Mouse (Mus musculus) left cerebral cortex, postnatal 36 days (tissue): ENCODE data around the gene Gm28036. TPM values are rescaled to one million over a fixed set of nuclear protein-coding genes. Genes with fewer than 3 reads are reported as not detected.
"Not testable (repeated sequence)": the region's sequence is repeated elsewhere in the genome, so short reads cannot be mapped to it uniquely, and the experiment has no call there.

Experiments used
- DNase-seq, 2 experiments: peaks; one replicate each; pipeline ENCODE4 v3.0.0; 2021 to 2022; ENCODE audit warnings: low spot score in 2 of 2, mixed read lengths in 1 of 2
- intact Hi-C: fragments of 180-260 bp; cut with DNase I; formaldehyde crosslinking; loops from one replicate; pipeline ENCODE4 v1.15.1; 2025
- total RNA-seq, 2 experiments: library from RNA; stranded (reverse); gene quantifications; 2 replicates each; pipeline ENCODE4 v1.2.3; 2021

Gene Gm28036
- total RNA-seq, result 10 to 100 TPM; 19.2 to 22.8 TPM

DNA sequence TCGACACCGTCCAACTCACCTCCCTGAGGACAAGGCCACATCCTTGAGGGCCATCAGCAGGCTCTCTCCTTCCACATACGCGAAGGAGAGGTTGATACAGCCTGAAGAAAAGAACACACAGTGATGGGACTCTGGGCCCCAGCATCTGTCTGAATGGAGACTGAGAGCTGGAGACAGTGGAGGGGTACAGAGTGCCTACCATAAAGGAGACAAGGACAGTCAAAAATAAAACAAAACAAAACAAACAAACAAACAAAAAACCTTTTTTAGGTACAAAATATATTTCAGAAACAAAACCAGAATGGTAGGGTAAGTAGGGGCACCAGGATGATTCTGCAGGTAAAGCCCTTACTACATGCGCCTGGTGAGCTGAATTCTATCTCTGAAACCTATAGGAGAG lies at the start of gene Gm28036:
TSS of gene Gm28036 (minus strand) at position 101 of the 400 bp plus-strand sequence.
- intact Hi-C loops, result no loop called here
- DNase-seq, result no peak

- intact Hi-C loops, result no loop called here
- DNase-seq, result no peak
Observed at GRCm38 (mm10) chr2:156166557-156166956, 39.7 kb upstream of the Gm28036 start.

DNA sequence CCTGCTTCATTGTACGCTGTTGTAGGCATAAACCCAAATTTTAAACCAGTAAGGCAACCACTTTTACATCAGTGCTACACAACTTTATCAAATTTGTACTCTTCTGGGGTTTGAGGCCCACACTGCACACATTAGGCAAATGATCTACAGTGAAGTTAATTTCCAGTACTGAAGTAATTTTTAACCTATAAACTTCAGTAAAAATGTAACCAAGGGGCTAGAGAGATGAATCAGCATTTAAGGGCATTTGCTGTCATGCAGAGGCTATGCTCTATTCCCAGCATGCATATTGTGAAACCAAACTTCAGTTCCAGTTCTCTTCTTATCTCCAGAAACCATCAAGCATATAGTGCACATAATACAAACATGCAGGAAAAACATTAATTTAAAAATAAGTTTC lies 38.6 kb upstream of the Gm28036 start:
- DNase-seq, result no peak
- intact Hi-C loops, result no loop called here

GRCm38 (mm10) chr2:156151538-156151937 lies 24.6 kb upstream of the Gm28036 start:
- no peak for DNase-seq
- intact Hi-C loops, result no loop called here

DNA sequence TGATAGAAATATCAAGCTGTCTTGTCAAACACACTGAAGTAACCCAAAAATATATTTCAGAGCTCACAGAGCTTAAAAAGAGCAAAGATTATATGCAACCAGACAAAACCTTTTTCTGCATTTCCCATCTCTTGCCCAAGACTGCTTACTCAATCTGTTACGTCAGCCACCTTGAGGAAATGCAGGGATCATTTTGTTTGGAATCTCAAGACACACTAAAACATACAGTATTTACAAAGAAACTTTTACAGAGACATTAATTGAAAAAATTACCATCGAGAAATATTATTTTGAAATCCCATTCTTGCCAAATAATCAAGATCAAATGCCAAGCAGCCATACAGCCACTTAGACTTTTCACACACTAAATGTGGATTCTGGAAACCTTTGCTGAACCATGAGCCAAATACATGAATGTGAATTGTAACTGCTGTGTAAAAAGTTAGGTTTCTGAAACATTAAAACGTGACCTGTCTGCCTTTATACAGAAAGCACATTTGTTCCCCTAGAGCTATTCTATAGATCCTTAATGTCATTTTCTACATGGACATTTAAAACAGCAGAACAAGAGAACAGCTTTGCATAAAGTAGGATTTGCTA lies 20.5 kb upstream of the Gm28036 start:
- intact Hi-C loops, result loop anchor here (10.0 kb wide), 1 partner anchor 183 kb away; no protein-coding TSS in a partner anchor
- DNase-seq, result no peak

DNA sequence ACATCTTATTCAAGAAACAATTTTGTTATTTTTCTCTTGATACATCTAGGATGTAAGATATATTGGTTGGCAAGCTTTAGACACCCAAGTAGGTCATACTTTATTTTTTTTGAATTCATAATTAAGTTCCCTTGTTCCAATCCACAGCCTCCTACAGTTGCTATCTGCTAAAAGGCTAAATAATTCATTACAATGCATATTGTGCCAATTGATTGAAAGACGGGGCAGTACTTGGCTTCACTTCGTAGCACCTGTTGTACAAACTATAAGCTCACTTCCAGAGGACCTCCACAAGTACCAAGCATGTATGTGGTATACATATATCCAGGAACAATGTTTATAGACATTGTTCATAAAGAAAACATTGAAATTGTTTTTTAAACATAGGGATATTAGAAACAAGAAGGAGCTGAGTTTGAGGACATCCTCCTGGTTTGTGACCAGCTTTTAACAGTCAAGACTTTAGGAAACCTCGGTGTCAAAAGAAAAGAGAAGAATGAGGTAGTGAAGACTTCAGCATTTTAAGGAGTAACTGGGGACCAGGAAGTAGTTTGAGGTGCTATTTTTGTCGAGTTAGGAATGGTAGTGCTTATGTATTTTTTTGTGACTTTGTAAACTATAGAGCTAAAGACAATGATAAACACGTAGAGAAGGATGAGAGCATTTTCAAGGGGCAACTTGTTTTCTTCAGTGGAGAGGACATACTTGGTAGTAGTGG lies 19.5 kb upstream of the Gm28036 start:
- no peak for DNase-seq
- intact Hi-C loops, result loop anchor here (10.0 kb wide), 1 partner anchor 182 kb away; no protein-coding TSS in a partner anchor

- intact Hi-C loops, result loop anchor here (10.0 kb wide), 1 partner anchor 181 kb away; no protein-coding TSS in a partner anchor
- no peak for DNase-seq
Observed at GRCm38 (mm10) chr2:156145486-156146130, 18.7 kb upstream of the Gm28036 start.

- intact Hi-C loops, result loop anchor here (5.0 to 10.0 kb wide), 2 partner anchors 137 to 179 kb away; partner anchors contain the start of genes 6430550D23Rik and Ergic3
- DNase-seq, result peak; percentile 94
Observed at GRCm38 (mm10) chr2:156143953-156144724, 17.2 kb upstream of the Gm28036 start, which contains the start of the genes Romo1 and Nfs1. Romo1 (plus strand) TSS chr2:156144039. Nfs1 (minus strand) TSS chr2:156144186.

GRCm38 (mm10) chr2:156143367-156143766 lies 16.5 kb upstream of the Gm28036 start:
- DNase-seq, result no peak
- intact Hi-C loops, result loop anchor here (5.0 to 10.0 kb wide), 2 partner anchors 136 to 179 kb away; partner anchors contain the start of genes 6430550D23Rik and Ergic3

DNA sequence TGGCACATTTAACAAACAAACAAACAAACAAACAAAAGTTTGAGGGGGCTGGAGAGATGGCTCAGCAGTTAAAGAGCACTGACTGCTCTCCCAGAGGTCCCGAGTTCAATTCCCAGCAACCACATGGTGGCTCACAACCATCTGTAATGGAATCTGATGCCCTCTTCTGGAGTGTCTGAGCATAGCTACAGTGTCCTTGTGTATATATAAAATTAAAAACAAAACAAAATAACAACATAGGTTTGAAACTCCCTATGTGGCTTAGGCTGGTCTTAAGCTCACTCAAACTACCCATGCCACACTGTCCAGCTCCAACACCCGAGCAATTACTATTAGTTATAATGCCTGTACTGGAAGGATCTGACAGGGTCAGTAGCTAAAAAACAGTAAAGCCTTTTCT lies 15.9 kb upstream of the Gm28036 start:
- DNase-seq, result no peak
- intact Hi-C loops, result loop anchor here (5.0 to 10.0 kb wide), 2 partner anchors 136 to 178 kb away; partner anchors contain the start of genes 6430550D23Rik and Ergic3

GRCm38 (mm10) chr2:156135695-156136094 lies 8.8 kb upstream of the Gm28036 start:
- no peak for DNase-seq
- intact Hi-C loops, result no loop called here

DNA sequence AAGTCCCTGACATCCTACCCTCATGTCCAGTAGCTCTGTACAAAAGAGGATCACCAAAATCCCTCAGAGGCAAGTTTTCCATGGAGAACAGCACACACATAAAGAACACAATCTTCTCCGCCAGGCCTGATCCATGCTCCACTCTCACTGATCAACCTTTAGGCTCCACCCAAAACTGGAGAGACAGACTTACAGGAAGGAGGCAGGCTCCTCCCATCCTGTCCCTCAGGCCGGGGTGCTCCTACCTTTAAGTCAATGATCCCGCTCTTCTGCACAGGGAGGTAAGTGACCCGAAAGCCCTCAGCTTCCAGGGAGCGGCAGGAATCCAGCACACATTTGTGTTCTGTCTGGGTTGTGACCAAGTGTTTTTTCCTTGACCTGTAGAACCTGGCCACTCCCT lies 7.3 kb upstream of the Gm28036 start:
- no peak for DNase-seq
- intact Hi-C loops, result no loop called here

- no peak for DNase-seq
Observed at GRCm38 (mm10) chr2:156123731-156124130, 3.2 kb downstream of the Gm28036 start.

GRCm38 (mm10) chr2:156119566-156119965 lies 7.3 kb downstream of the Gm28036 start:
- intact Hi-C loops, result no loop called here
- DNase-seq, result no peak

More at GRCm38 (mm10) chr2:156123731-156124130, 3.2 kb downstream of the Gm28036 start:
- intact Hi-C loops, result no loop called here

GRCm38 (mm10) chr2:156112080-156112423 lies 14.8 kb downstream of the Gm28036 start:
- intact Hi-C loops, DNase-seq: not testable (repeated sequence)

- DNase-seq, result peak; percentile 91 to 92
- intact Hi-C loops, result no loop called here
Observed at GRCm38 (mm10) chr2:156111358-156112079, 15.4 kb downstream of the Gm28036 start, which contains the start of the genes Cpne1 and Rbm12. Cpne1 (minus strand) TSS chr2:156111965. Rbm12 (minus strand) TSS chr2:156111978.

GRCm38 (mm10) chr2:156110627-156111357 lies 16.1 kb downstream of the Gm28036 start:
- peak; percentile 17 to 21 for DNase-seq
- intact Hi-C loops, result no loop called here

DNA sequence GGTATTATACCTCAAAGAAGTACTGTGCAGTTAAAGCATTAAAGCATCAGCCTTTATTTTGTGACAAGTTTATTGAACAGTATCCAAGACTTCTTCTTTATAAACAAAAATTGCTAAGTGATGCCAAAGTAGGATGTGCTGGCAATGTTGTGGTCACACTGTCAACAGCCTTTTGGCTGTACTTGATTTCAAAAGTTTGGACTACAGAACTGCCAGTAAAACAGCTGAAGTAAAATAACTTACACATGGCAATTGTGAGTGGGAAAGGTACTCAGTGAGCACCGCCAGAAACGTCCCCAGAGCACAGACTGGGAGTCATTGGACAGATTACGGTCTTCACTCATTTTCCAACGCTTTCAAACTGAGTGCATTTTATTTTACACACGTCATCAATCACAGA lies 35.0 kb downstream of the Gm28036 start:
- DNase-seq, result no peak
- intact Hi-C loops, result no loop called here
